Mouse (Mus musculus) MEL (cell line): ENCODE measurements around the gene U90926. TPM values are rescaled to one million over a fixed set of nuclear protein-coding genes. Genes with fewer than 3 reads are reported as not detected.

Experiments
- DNase-seq: peaks from one replicate; pipeline ENCODE4 v3.0.0; 2011; ENCODE audit warnings: low read depth, low spot score
- H3K27ac ChIP-seq: 2 replicates; pipeline ENCODE4 v1.5.1; 2012; ENCODE audit warnings: low read depth, mild to moderate bottlenecking, control low read depth, low read length, moderate library complexity; ENCODE audit not compliant: control insufficient read depth
- H3K27me3 ChIP-seq, 2 experiments: fragments of 150-350 bp in 1 of 2; sonication (generic) in 1 of 2; 2 replicates each; pipeline ENCODE4 v1.6.1; 2012; ENCODE audit warnings: low read length in 2 of 2, mild to moderate bottlenecking in 2 of 2, improper control_type of control experiment in 1 of 2, moderate library complexity in 1 of 2; ENCODE audit not compliant: insufficient read depth in 2 of 2, control insufficient read depth in 1 of 2
- H3K36me3 ChIP-seq, 2 experiments: 2 replicates each; pipeline ENCODE4 v1.6.1; 2012 to 2014; ENCODE audit warnings: low read length in 2 of 2, improper control_type of control experiment in 1 of 2, inconsistent platforms in 1 of 2, mild to moderate bottlenecking in 1 of 2; ENCODE audit not compliant: insufficient read depth in 2 of 2, control insufficient read depth in 1 of 2
- H3K4me1 ChIP-seq, 2 experiments: fragments of 150-350 bp in 1 of 2; sonication (generic) in 1 of 2; 2 replicates each; pipeline ENCODE4 v1.6.1; 2012; ENCODE audit warnings: low read length in 2 of 2, improper control_type of control experiment in 1 of 2, mild to moderate bottlenecking in 1 of 2; ENCODE audit not compliant: insufficient read depth in 2 of 2, control insufficient read depth in 1 of 2
- H3K4me3 ChIP-seq, 2 experiments: fragments of 150-350 bp in 1 of 2; sonication (generic) in 1 of 2; 2 replicates each; pipeline ENCODE4 v1.5.1; 2012; ENCODE audit warnings: low read depth in 2 of 2, low read length in 2 of 2, mild to moderate bottlenecking in 2 of 2, moderate library complexity in 2 of 2, control low read depth in 1 of 2, improper control_type of control experiment in 1 of 2; ENCODE audit not compliant: control insufficient read depth in 1 of 2, insufficient read depth in 1 of 2
- H3K79me2 ChIP-seq: 2 replicates; pipeline ENCODE4 v1.6.1; 2012; ENCODE audit warnings: mild to moderate bottlenecking, low read length, moderate library complexity; ENCODE audit not compliant: control insufficient read depth, poor library complexity, insufficient read depth
- H3K9ac ChIP-seq: 2 replicates; pipeline ENCODE4 v1.6.1; 2012; ENCODE audit warnings: low read depth, mild to moderate bottlenecking, control low read depth, low read length, moderate library complexity; ENCODE audit not compliant: control insufficient read depth, poor library complexity, severe bottlenecking
- H3K9me3 ChIP-seq: fragments of 150-350 bp; sonication (generic); replicated peaks from 2 replicates; pipeline ENCODE4 v1.6.1; 2012; ENCODE audit warnings: mild to moderate bottlenecking, low read length, improper control_type of control experiment, moderate library complexity; ENCODE audit not compliant: insufficient read depth
- BHLHE40 ChIP-seq: IDR thresholded peaks from 2 replicates; pipeline ENCODE4 v1.6.1; 2012; ENCODE audit warnings: low read depth, mild to moderate bottlenecking, inconsistent platforms, low read length, improper control_type of control experiment, borderline replicate concordance
- CHD2 ChIP-seq: IDR thresholded peaks from 2 replicates; pipeline ENCODE4 v1.6.1; 2011; ENCODE audit warnings: low read length, improper control_type of control experiment
- ELF1 ChIP-seq: IDR thresholded peaks from 2 replicates; pipeline ENCODE4 v1.6.1; 2014; ENCODE audit warnings: low read depth, mild to moderate bottlenecking, inconsistent platforms, low read length, improper control_type of control experiment, moderate library complexity
- ETS1 ChIP-seq: IDR thresholded peaks from 2 replicates; pipeline ENCODE4 v1.6.1; 2012; ENCODE audit warnings: low read depth, mild to moderate bottlenecking, inconsistent platforms, low read length, improper control_type of control experiment, moderate library complexity
- HCFC1 ChIP-seq: IDR thresholded peaks from 2 replicates; pipeline ENCODE4 v1.6.1; 2012; ENCODE audit warnings: low read depth, mild to moderate bottlenecking, inconsistent platforms, low read length, improper control_type of control experiment, moderate library complexity
- MAX ChIP-seq: IDR thresholded peaks from 2 replicates; pipeline ENCODE4 v1.6.1; 2011; ENCODE audit warnings: low read length, improper control_type of control experiment
- MEF2A ChIP-seq: IDR thresholded peaks from 2 replicates; pipeline ENCODE4 v1.6.1; 2014; ENCODE audit warnings: low read depth, mild to moderate bottlenecking, inconsistent platforms, low read length, improper control_type of control experiment; ENCODE audit not compliant: poor library complexity, insufficient replicate concordance, severe bottlenecking; ENCODE audit errors: extremely low read depth
- NRF1 ChIP-seq: IDR thresholded peaks from 2 replicates; pipeline ENCODE4 v1.6.1; 2014; ENCODE audit warnings: low read depth, mild to moderate bottlenecking, inconsistent platforms, low read length, improper control_type of control experiment, moderate library complexity; ENCODE audit not compliant: poor library complexity, insufficient read depth, severe bottlenecking
- RAD21 ChIP-seq: IDR thresholded peaks from 2 replicates; pipeline ENCODE4 v1.6.1; 2011; ENCODE audit warnings: mild to moderate bottlenecking, low read depth, low read length, improper control_type of control experiment
- TAL1 ChIP-seq: IDR thresholded peaks from 2 replicates; pipeline ENCODE4 v1.6.1; 2012; ENCODE audit warnings: mild to moderate bottlenecking, inconsistent platforms, low read length, moderate library complexity, mixed read lengths
- TBP ChIP-seq: IDR thresholded peaks from 2 replicates; pipeline ENCODE4 v1.8.0; 2011; ENCODE audit warnings: low read depth, low read length, improper control_type of control experiment
- TCF12 ChIP-seq: IDR thresholded peaks from 2 replicates; pipeline ENCODE4 v1.6.1; 2014; ENCODE audit warnings: low read depth, mild to moderate bottlenecking, inconsistent platforms, low read length, improper control_type of control experiment, moderate library complexity
- UBTF ChIP-seq: IDR thresholded peaks from 2 replicates; pipeline ENCODE4 v1.6.1; 2012; ENCODE audit warnings: low read depth, mild to moderate bottlenecking, inconsistent platforms, low read length, improper control_type of control experiment, moderate library complexity, borderline replicate concordance; ENCODE audit not compliant: insufficient read depth
- ZKSCAN1 ChIP-seq: IDR thresholded peaks from 2 replicates; pipeline ENCODE4 v1.6.1; 2012; ENCODE audit warnings: low read depth, mild to moderate bottlenecking, inconsistent platforms, low read length, improper control_type of control experiment, moderate library complexity
- ZMIZ1 ChIP-seq: IDR thresholded peaks from 2 replicates; pipeline ENCODE4 v1.6.1; 2012; ENCODE audit warnings: low read depth, mild to moderate bottlenecking, inconsistent platforms, low read length, improper control_type of control experiment, moderate library complexity
- polyA plus RNA-seq, 2 experiments: library from polyadenylated mRNA; stranded (reverse) in 1 of 2; unstranded in 1 of 2; fragments of >175 nt in 1 of 2; fragments of >200 nt in 1 of 2; gene quantifications; 2 replicates each; pipeline versions ENCODE4 v1.2.1 to v1.2.4; 2012; ENCODE audit warnings: low replicate concordance in 2 of 2, low read depth in 1 of 2; ENCODE audit not compliant: insufficient read length in 2 of 2, insufficient read depth in 1 of 2, missing spikeins in 1 of 2
- total RNA-seq: library from RNA; depleted of rRNA; stranded (reverse); fragments of 300-350 nt; gene quantifications from 2 replicates; pipeline ENCODE4 v1.2.3, GENCODE M21; 2012

The U90926 gene
- total and polyA plus RNA-seq, 3 experiments, result not detected

DNA sequence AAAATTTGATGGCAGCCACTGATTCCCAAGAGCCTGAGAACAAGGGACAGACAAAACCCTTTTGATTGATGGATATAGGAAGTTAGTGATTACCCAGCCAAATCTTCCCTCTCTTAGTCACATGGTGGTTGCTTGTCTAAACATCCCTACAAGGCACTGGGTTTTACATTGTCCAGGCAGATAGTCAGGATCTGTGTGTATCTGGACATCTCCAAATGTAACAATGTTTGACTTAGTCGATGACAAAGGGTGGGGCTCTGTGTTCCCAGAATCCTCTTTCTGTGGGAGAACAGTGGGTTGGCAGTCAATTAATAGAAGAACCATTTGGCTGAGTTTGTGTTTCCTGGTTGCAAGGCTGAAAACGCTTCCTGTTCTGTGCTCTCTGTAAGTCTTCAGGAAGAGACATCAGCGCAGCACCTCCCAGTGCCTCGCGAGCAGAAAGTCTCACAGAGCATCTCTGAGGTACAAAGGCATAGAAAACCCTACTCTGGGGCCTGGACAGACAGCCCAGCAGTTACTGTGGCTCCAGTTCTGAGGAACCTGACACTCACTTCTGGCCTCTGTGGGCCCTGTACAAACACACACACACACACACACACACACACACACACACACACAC, 19.8 kb upstream of the U90926 start:
- Histone ChIP-seq H3K79me2 (no peaks in the 10 kb centered on the region), H3K27me3 (peaks cover 0 to 4% of the 10 kb centered on the region in 2 experiments; a peak in 2 of 4 replicates)

DNA sequence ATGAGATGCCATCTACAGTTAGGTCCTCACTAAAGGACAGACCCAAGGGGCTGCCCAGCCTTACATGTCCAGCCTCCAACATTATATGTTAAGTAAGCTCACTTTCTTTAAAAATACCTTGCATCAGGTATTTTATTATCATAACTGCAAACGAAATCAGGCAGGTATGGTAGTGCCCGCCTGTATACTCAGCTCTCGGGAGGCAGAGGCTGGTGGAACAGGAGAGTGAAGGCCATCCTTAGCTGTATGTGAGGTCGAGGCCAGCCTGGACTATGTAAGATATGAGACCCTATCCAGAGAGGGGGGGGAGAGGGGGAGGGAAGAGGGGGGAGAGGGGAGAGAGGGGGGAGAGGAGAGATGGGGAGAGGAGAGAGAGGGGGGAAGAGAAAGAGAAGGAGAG, 18.2 kb upstream of the U90926 start:
- no peak for DNase-seq
- no peak for TF ChIP-seq ZKSCAN1
- TF ChIP-seq RAD21, result no peak
- TF ChIP-seq UBTF, result no peak
- no peak for TF ChIP-seq ETS1
- TF ChIP-seq TAL1, result no peak
- no peak for TF ChIP-seq ZMIZ1
- no peak for TF ChIP-seq ELF1
- TF ChIP-seq TBP, result no peak
- TF ChIP-seq NRF1, result no peak
- TF ChIP-seq CHD2, result no peak
- TF ChIP-seq HCFC1, result no peak
- no peak for TF ChIP-seq MEF2A
- no peak for TF ChIP-seq BHLHE40
- no peak for TF ChIP-seq TCF12
- Histone ChIP-seq H3K79me2 (no peaks in the 10 kb centered on the region), H3K36me3 (no peaks in the 10 kb centered on the region), H3K9ac (no peak overlapping the region), H3K4me1 (no peaks in the 10 kb centered on the region), H3K4me3 (no peak overlapping the region), H3K9me3 (no peaks in the 10 kb centered on the region), H3K27me3 (peaks cover 0 to 4% of the 10 kb centered on the region in 2 experiments; a peak in 2 of 4 replicates), H3K27ac (no peak overlapping the region)

More for the DNA sequence above, 19.8 kb upstream of the U90926 start:
- Histone ChIP-seq H3K4me3 (no peak overlapping the region), H3K9me3 (no peaks in the 10 kb centered on the region), H3K4me1 (no peaks in the 10 kb centered on the region), H3K9ac (no peak overlapping the region), H3K27ac (no peak overlapping the region)
- no peak for DNase-seq
- TF ChIP-seq MAX (no peak), TBP (no peak), MEF2A (no peak), UBTF (no peak), TCF12 (no peak)
- TF ChIP-seq, all 39 proteins: peak for 0
- H3K36me3 ChIP-seq, result no peaks in the 10 kb centered on the region
